Mouse (Mus musculus): ENCODE results near the gene Tradd. TPM values are rescaled to one million over a fixed set of nuclear protein-coding genes. Genes with fewer than 3 reads are reported as not detected.

The Tradd gene
- polyA plus RNA-seq, 1 experiment from 2014 or later = 18.0 TPM

- peak; percentile 11; the same call in 1 of the 2 replicates for ATAC-seq (ENCODE audit: insufficient number of reproducible peaks, insufficient read depth, low FRiP score, low read depth)
- Histone ChIP-seq H3K4me3 (ENCODE audit: control insufficient read depth in 1 of 2, insufficient read depth in 1 of 2, low read depth in 1 of 2, low read length in 2 of 2) (peak overlapping the region; percentile 27 to 40), H3K9ac (ENCODE audit: low read length) (peak overlapping the region; percentile 45; the same call in 1 of the 2 replicates), H3K36me3 (ENCODE audit: control insufficient read depth, insufficient read depth, low read length) (no peaks in the 10 kb centered on the region), H3K4me2 (ENCODE audit: low read length) (peak overlapping the region; percentile 92), H3K27ac (replicated peaks in 1 of 2; ENCODE audit: control insufficient read depth in 1 of 2, insufficient read depth in 1 of 2, low read depth in 2 of 2, low read length in 2 of 2) (no peak overlapping the region), H3K9me3 (ENCODE audit: control insufficient read depth, low read length) (0 out of 2 replicates have a peak, but pooled peaks cover 3% of the 10 kb centered on the region), H3K27me3 (ENCODE audit: control insufficient read depth, insufficient read depth, low read length) (peaks cover 32% of the 10 kb centered on the region), H3K4me1 (ENCODE audit: control insufficient read depth in 2 of 2, insufficient read depth in 2 of 2, low read length in 2 of 2) (peaks cover 6 to 26% of the 10 kb centered on the region in 2 experiments)
- 4% methylated on average over 30 of the region's 30 CpGs for WGBS
Observed at GRCm38 (mm10) chr8:105259721-105260320, 4.6 kb downstream of the Tradd start.

GRCm38 (mm10) chr8:105258911-105259720 lies 5.3 kb downstream of the Tradd start:
- H3K9ac ChIP-seq (ENCODE audit: low read length) = peak overlapping the region; percentile 45; the same call in 1 of the 2 replicates
- no peak overlapping the region for H3K27ac ChIP-seq (replicated peaks in 1 of 2; ENCODE audit: control insufficient read depth in 1 of 2, insufficient read depth in 1 of 2, low read depth in 2 of 2, low read length in 2 of 2)
- ATAC-seq (ENCODE audit: insufficient number of reproducible peaks, insufficient read depth, low FRiP score, low read depth) = 0 out of 2 replicates have a peak, but pooled peaks have one; percentile 4
- 0 out of 2 replicates have a peak, but pooled peaks cover 3% of the 10 kb centered on the region for H3K9me3 ChIP-seq (ENCODE audit: control insufficient read depth, low read length)
- peaks cover 32% of the 10 kb centered on the region for H3K27me3 ChIP-seq (ENCODE audit: control insufficient read depth, insufficient read depth, low read length)
- peaks cover 8 to 28% of the 10 kb centered on the region in 2 experiments for H3K4me1 ChIP-seq (ENCODE audit: control insufficient read depth in 2 of 2, insufficient read depth in 2 of 2, low read length in 2 of 2)
- WGBS = 4% methylated on average over 55 of the region's 55 CpGs
- peak overlapping the region; percentile 92 for H3K4me2 ChIP-seq (ENCODE audit: low read length)
- H3K4me3 ChIP-seq (ENCODE audit: control insufficient read depth in 1 of 2, insufficient read depth in 1 of 2, low read depth in 1 of 2, low read length in 2 of 2) = peak overlapping the region; percentile 27 to 40
- H3K36me3 ChIP-seq (ENCODE audit: control insufficient read depth, insufficient read depth, low read length) = no peaks in the 10 kb centered on the region

GRCm38 (mm10) chr8:105257318-105258114 lies 6.9 kb downstream of the Tradd start:
- H3K4me1 ChIP-seq (ENCODE audit: control insufficient read depth in 2 of 2, insufficient read depth in 2 of 2, low read length in 2 of 2) = peaks cover 14 to 31% of the 10 kb centered on the region in 2 experiments
- H3K4me2 ChIP-seq (ENCODE audit: low read length) = no peak overlapping the region
- WGBS = 63% methylated on average over 7 of the region's 7 CpGs
- H3K9me3 ChIP-seq (ENCODE audit: control insufficient read depth, low read length) = 0 out of 2 replicates have a peak, but pooled peaks cover 3% of the 10 kb centered on the region
- H3K27ac ChIP-seq (replicated peaks in 1 of 2; ENCODE audit: control insufficient read depth in 1 of 2, insufficient read depth in 1 of 2, low read depth in 2 of 2, low read length in 2 of 2) = no peak overlapping the region
- no peak overlapping the region for H3K9ac ChIP-seq (ENCODE audit: low read length)
- H3K36me3 ChIP-seq (ENCODE audit: control insufficient read depth, insufficient read depth, low read length) = no peaks in the 10 kb centered on the region
- peaks cover 32% of the 10 kb centered on the region for H3K27me3 ChIP-seq (ENCODE audit: control insufficient read depth, insufficient read depth, low read length)
- H3K4me3 ChIP-seq (ENCODE audit: control insufficient read depth in 1 of 2, insufficient read depth in 1 of 2, low read depth in 1 of 2, low read length in 2 of 2) = no peak overlapping the region
- ATAC-seq (ENCODE audit: insufficient number of reproducible peaks, insufficient read depth, low FRiP score, low read depth) = no peak

GRCm38 (mm10) chr8:105254966-105255350 lies 9.5 kb downstream of the Tradd start, which contains the start of gene B3gnt9:
Gene B3gnt9 (minus strand): TSS chr8:105255153.
- H3K9me3 ChIP-seq (ENCODE audit: control insufficient read depth, low read length) = no peaks in the 10 kb centered on the region
- peak within 1 kb of the TSS; percentile 71 for H3K9ac ChIP-seq (ENCODE audit: low read length)
- peak within 1 kb of the TSS; percentile 97 for H3K4me2 ChIP-seq (ENCODE audit: low read length)
- peak within 1 kb of the TSS; percentile 62 to 74 for H3K27ac ChIP-seq (replicated peaks in 1 of 2; ENCODE audit: control insufficient read depth in 1 of 2, insufficient read depth in 1 of 2, low read depth in 2 of 2, low read length in 2 of 2)
- peaks cover 24% of the 10 kb centered on the region for H3K27me3 ChIP-seq (ENCODE audit: control insufficient read depth, insufficient read depth, low read length)
- WGBS = 2% methylated on average over 14 of the region's 14 CpGs
- peak within 1 kb of the TSS; percentile 60 to 83 for H3K4me3 ChIP-seq (ENCODE audit: control insufficient read depth in 1 of 2, insufficient read depth in 1 of 2, low read depth in 1 of 2, low read length in 2 of 2)
- peak; percentile 29; the same call in 1 of the 2 replicates for ATAC-seq (ENCODE audit: insufficient number of reproducible peaks, insufficient read depth, low FRiP score, low read depth)
- H3K36me3 ChIP-seq (ENCODE audit: control insufficient read depth, insufficient read depth, low read length) = peaks cover 23% of the 10 kb centered on the region
- peaks cover 14 to 29% of the 10 kb centered on the region in 2 experiments for H3K4me1 ChIP-seq (ENCODE audit: control insufficient read depth in 2 of 2, insufficient read depth in 2 of 2, low read length in 2 of 2)

- peak overlapping the region; percentile 97 for H3K4me2 ChIP-seq (ENCODE audit: low read length)
- H3K9ac ChIP-seq (ENCODE audit: low read length) = peak overlapping the region; percentile 71
- WGBS = under 1% methylated on average over 72 of the region's 74 CpGs
- peak overlapping the region; percentile 60 to 83 for H3K4me3 ChIP-seq (ENCODE audit: control insufficient read depth in 1 of 2, insufficient read depth in 1 of 2, low read depth in 1 of 2, low read length in 2 of 2)
- peaks cover 22% of the 10 kb centered on the region for H3K27me3 ChIP-seq (ENCODE audit: control insufficient read depth, insufficient read depth, low read length)
- peaks cover 14 to 23% of the 10 kb centered on the region in 2 experiments for H3K4me1 ChIP-seq (ENCODE audit: control insufficient read depth in 2 of 2, insufficient read depth in 2 of 2, low read length in 2 of 2)
- H3K9me3 ChIP-seq (ENCODE audit: control insufficient read depth, low read length) = no peaks in the 10 kb centered on the region
- ATAC-seq (ENCODE audit: insufficient number of reproducible peaks, insufficient read depth, low FRiP score, low read depth) = peak; percentile 81
- H3K27ac ChIP-seq (replicated peaks in 1 of 2; ENCODE audit: control insufficient read depth in 1 of 2, insufficient read depth in 1 of 2, low read depth in 2 of 2, low read length in 2 of 2) = peak overlapping the region; percentile 62 to 74
- peaks cover 28% of the 10 kb centered on the region for H3K36me3 ChIP-seq (ENCODE audit: control insufficient read depth, insufficient read depth, low read length)
Observed at GRCm38 (mm10) chr8:105254152-105254965, 10.1 kb downstream of the Tradd start.

- Histone ChIP-seq H3K4me2 (ENCODE audit: low read length) (peak overlapping the region; percentile 97), H3K36me3 (ENCODE audit: control insufficient read depth, insufficient read depth, low read length) (peaks cover 34% of the 10 kb centered on the region), H3K27ac (replicated peaks in 1 of 2; ENCODE audit: control insufficient read depth in 1 of 2, insufficient read depth in 1 of 2, low read depth in 2 of 2, low read length in 2 of 2) (0 out of 4 replicates have a peak overlapping the region, but pooled peaks of 1 of the 2 experiments have one; percentile 14), H3K4me3 (ENCODE audit: control insufficient read depth in 1 of 2, insufficient read depth in 1 of 2, low read depth in 1 of 2, low read length in 2 of 2) (peak overlapping the region; percentile 60 to 83), H3K9ac (ENCODE audit: low read length) (peak overlapping the region; percentile 71; the same call in 1 of the 2 replicates), H3K4me1 (ENCODE audit: control insufficient read depth in 2 of 2, insufficient read depth in 2 of 2, low read length in 2 of 2) (peaks cover 14 to 17% of the 10 kb centered on the region in 2 experiments), H3K27me3 (ENCODE audit: control insufficient read depth, insufficient read depth, low read length) (peaks cover 20% of the 10 kb centered on the region), H3K9me3 (ENCODE audit: control insufficient read depth, low read length) (no peaks in the 10 kb centered on the region)
- ATAC-seq (ENCODE audit: insufficient number of reproducible peaks, insufficient read depth, low FRiP score, low read depth) = no peak
- WGBS = 48% methylated on average over 20 of the region's 20 CpGs
Observed at GRCm38 (mm10) chr8:105253766-105254151, 10.7 kb downstream of the Tradd start.
